8 mouse cellular contexts compared by ENCODE assay signal in genomic region chr5:128971298-128971697, GRCm38 (mm10). TPM values are rescaled to one million over a fixed set of nuclear protein-coding genes. Genes with fewer than 3 reads are reported as not detected.
DNase-seq lines count a peak whose midpoint lies in the region; ATAC-seq and TF ChIP-seq lines count a peak whose summit lies in the region.

No protein-coding gene starts in this region.

- peak; percentile 74 for DNase-seq in ES-CJ7 (ENCODE audit: low read depth, low spot score)
- DNase-seq in adrenal gland, postnatal 14 days = peak; percentile 82
- peak; percentile 60 to 80 for DNase-seq in heart, postnatal 14 days
- DNase-seq in layer of hippocampus, adult 2 months (ENCODE audit: low spot score in 2 of 2) = peak; percentile 71 to 90
- DNase-seq in ovary, postnatal 14 days (ENCODE audit: low spot score) = peak; percentile 73
- peak; percentile 38 for DNase-seq in urinary bladder, adult 2 months (ENCODE audit: low spot score)

- intact Hi-C loops in heart, postnatal 14 days (cut with DNase I) = loop anchor here (5.0 to 10.0 kb wide), 2 partner anchors 239 to 446 kb away; no protein-coding TSS in a partner anchor

- H3K4me3 ChIP-seq in embryonic facial prominence, embryonic 12.5 days = no peak overlapping the region
- H3K4me3 ChIP-seq in layer of hippocampus, adult 2 months = no peak overlapping the region
- H3K4me3 ChIP-seq in lung, embryonic 16.5 days (ENCODE audit: low read length) = no peak overlapping the region

- peak; percentile 80 for TF ChIP-seq CTCF in layer of hippocampus, adult 2 months (conservative IDR thresholded peaks at IDR 0.05)

- 22% methylated on average over 14 of the region's 14 CpGs for WGBS in embryonic facial prominence, embryonic 12.5 days
- WGBS in lung, embryonic 16.5 days = 16% methylated on average over 14 of the region's 14 CpGs

- no peak overlapping the region for H3K9ac ChIP-seq in embryonic facial prominence, embryonic 12.5 days
- H3K9ac ChIP-seq in lung, embryonic 16.5 days (ENCODE audit: low read length) = no peak overlapping the region

- H3K36me3 ChIP-seq in embryonic facial prominence, embryonic 12.5 days = no peaks in the 10 kb centered on the region
- H3K36me3 ChIP-seq in lung, embryonic 16.5 days (ENCODE audit: control insufficient read depth, insufficient read depth, low read length) = no peaks in the 10 kb centered on the region

- H3K9me3 ChIP-seq in embryonic facial prominence, embryonic 12.5 days = peaks cover 7% of the 10 kb centered on the region; the same call in 1 of the 2 replicates
- no peaks in the 10 kb centered on the region for H3K9me3 ChIP-seq in lung, embryonic 16.5 days (ENCODE audit: control insufficient read depth, low read length)

- no peaks in the 10 kb centered on the region for H3K4me1 ChIP-seq in embryonic facial prominence, embryonic 12.5 days
- H3K4me1 ChIP-seq in lung, embryonic 16.5 days (replicated peaks; ENCODE audit: control insufficient read depth, insufficient read depth, low read length) = no peaks in the 10 kb centered on the region

- ATAC-seq in embryonic facial prominence, embryonic 12.5 days (ENCODE audit: insufficient number of reproducible peaks, insufficient read depth, low FRiP score, low TSS enrichment) = no peak
- ATAC-seq in lung, embryonic 16.5 days (ENCODE audit: low read depth) = no peak

- H3K27me3 ChIP-seq in embryonic facial prominence, embryonic 12.5 days = no peaks in the 10 kb centered on the region
- no peaks in the 10 kb centered on the region for H3K27me3 ChIP-seq in lung, embryonic 16.5 days (ENCODE audit: control insufficient read depth, insufficient read depth, low read depth, low read length)

- H3K27ac ChIP-seq in embryonic facial prominence, embryonic 12.5 days = no peak overlapping the region
- H3K27ac ChIP-seq in layer of hippocampus, adult 2 months = no peak overlapping the region
- no peak overlapping the region for H3K27ac ChIP-seq in lung, embryonic 16.5 days (ENCODE audit: low read length)

- peak overlapping the region; percentile 16; the same call in 1 of the 2 replicates for H3K4me2 ChIP-seq in embryonic facial prominence, embryonic 12.5 days (replicated peaks)
- H3K4me2 ChIP-seq in lung, embryonic 16.5 days (ENCODE audit: low read depth, low read length) = peak overlapping the region; percentile 31; the same call in 1 of the 2 replicates

RNA-seq across cellular contexts. Expression of gene Rimbp2, which starts 18.0 kb away (rescaled TPM):
- 5.7 and 6.0 TPM in 2 replicates for total RNA-seq in adrenal gland, postnatal 14 days (2021)
- 0.19 and 0.57 TPM in 2 replicates for polyA plus RNA-seq in embryonic facial prominence, embryonic 12.5 days (2016; fragmentation: Nextera tagmentation; extraction: Ambion mirVana)
- total RNA-seq in heart, postnatal 14 days (2021) = not detected
- 100 to 1,000 TPM; 126 to 139 TPM for total RNA-seq in layer of hippocampus, adult 2 months (2021)
- 0.18 and 0.24 TPM in 2 replicates for polyA plus RNA-seq in lung, embryonic 16.5 days (2015; fragmentation: Nextera tagmentation; extraction: Ambion mirVana)
- polyA plus RNA-seq in urinary bladder, adult 2 months (2012; rRNA removed) = 0.04 and 0.12 TPM in 2 replicates

RNA-seq across cellular contexts. Expression of gene Stx2, which starts 37.1 kb away (rescaled TPM):
- 27.1 and 27.5 TPM in 2 replicates for total RNA-seq in adrenal gland, postnatal 14 days (2021)
- 36.2 and 40.7 TPM in 2 replicates for polyA plus RNA-seq in embryonic facial prominence, embryonic 12.5 days (2016; fragmentation: Nextera tagmentation; extraction: Ambion mirVana)
- total RNA-seq in heart, postnatal 14 days (2021) = 10 to 100 TPM; 16.0 to 18.8 TPM
- total RNA-seq in layer of hippocampus, adult 2 months (2021) = 10 to 100 TPM; 30.9 to 31.8 TPM
- 28.3 and 29.5 TPM in 2 replicates for polyA plus RNA-seq in lung, embryonic 16.5 days (2015; fragmentation: Nextera tagmentation; extraction: Ambion mirVana)
- polyA plus RNA-seq in urinary bladder, adult 2 months (2012; rRNA removed) = 45.6 and 49.8 TPM in 2 replicates

RNA-seq across cellular contexts. Expression of gene Ran, which starts 48.6 kb away (rescaled TPM):
- total RNA-seq in adrenal gland, postnatal 14 days (2021) = 212 and 219 TPM in 2 replicates
- 630 and 652 TPM in 2 replicates for polyA plus RNA-seq in embryonic facial prominence, embryonic 12.5 days (2016; fragmentation: Nextera tagmentation; extraction: Ambion mirVana)
- 100 to 1,000 TPM in 1 of 2 experiments, 10 to 100 TPM in 1; 85.2 to 106 TPM for total RNA-seq in heart, postnatal 14 days (2021)
- total RNA-seq in layer of hippocampus, adult 2 months (2021) = 100 to 1,000 TPM; 160 to 167 TPM
- polyA plus RNA-seq in lung, embryonic 16.5 days (2015; fragmentation: Nextera tagmentation; extraction: Ambion mirVana) = 499 and 543 TPM in 2 replicates
- 85.8 and 88.0 TPM in 2 replicates for polyA plus RNA-seq in urinary bladder, adult 2 months (2012; rRNA removed)

Comparison
In these comparisons a context has a peak if more than half of its experiments do, and no peak if none do; other contexts are left out.
1. RNA of gene Rimbp2, which starts 18.0 kb away (total RNA-seq): 126 to 139 TPM in layer of hippocampus, adult 2 months; 5.7 to 6.0 TPM in adrenal gland, postnatal 14 days and not detected in heart, postnatal 14 days; every median in the first group is over 10 times any median in the second.
2. Peak in every context shown above with its lines, with median percentiles within 50 percentile points of each other: DNase-seq.